Mouse (Mus musculus): ENCODE data around the gene Ak3. TPM values are rescaled to one million over a fixed set of nuclear protein-coding genes. Genes with fewer than 3 reads are reported as not detected.
"Not testable (repeated sequence)": the region's sequence is repeated elsewhere in the genome, so short reads cannot be mapped to it uniquely, and the experiment has no call there.

Gene Ak3
- polyA plus RNA-seq, 1 experiment from 2014 or later = 90.6 TPM

DNA sequence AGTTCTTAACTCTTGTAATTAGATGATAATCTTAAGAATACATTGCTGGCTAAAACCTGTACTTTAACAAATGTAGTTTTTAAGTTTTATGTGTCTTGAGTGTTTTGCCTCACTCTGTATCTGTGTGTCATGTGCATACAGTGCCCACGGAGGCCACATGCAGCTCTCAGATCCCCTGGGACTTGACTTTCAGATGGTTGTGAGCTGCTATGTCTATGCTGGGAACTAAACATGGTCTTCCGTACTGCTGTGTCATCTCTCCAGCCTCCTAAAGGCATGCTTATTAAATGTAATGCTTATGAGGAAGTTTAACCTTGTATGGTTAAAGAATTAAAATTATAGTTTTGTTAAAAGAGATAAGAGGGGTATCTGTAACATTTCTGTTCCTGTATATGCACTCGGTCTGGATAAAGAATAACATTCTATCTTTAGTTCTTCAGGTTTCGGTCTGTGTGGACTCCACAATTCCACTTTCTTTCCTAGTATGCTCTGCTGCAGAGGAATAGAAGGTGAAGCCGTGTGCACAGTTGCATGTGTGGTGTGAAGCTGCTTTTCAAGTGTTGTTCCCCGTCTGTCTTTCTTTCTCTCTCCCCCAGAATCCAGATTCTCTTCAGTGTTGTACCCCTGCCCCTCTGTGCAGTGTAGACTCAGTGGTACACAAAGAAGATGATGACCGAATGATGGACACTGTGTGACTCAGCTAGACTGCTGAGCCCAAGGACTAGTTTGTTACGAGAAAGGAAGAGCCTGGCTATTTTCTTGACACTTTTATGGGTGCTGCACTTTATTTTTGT is 32.2 kb downstream of the Ak3 start:
- peaks cover 27% of the 10 kb centered on the region; the same call in 1 of the 2 replicates for H3K36me3 ChIP-seq (ENCODE audit: control insufficient read depth, insufficient read depth, low read length)
- H3K4me3 ChIP-seq (ENCODE audit: low read depth, low read length) = no peak overlapping the region
- DNase-seq (ENCODE audit: low spot score) = no peak
- H3K4me2 ChIP-seq = no peak overlapping the region
- no peak overlapping the region for H3K9ac ChIP-seq (ENCODE audit: low read depth, low read length)
- 90% methylated on average over 8 of the region's 8 CpGs for WGBS
- H3K9me3 ChIP-seq (ENCODE audit: control insufficient read depth, low read length) = no peaks in the 10 kb centered on the region
- no peaks in the 10 kb centered on the region for H3K27me3 ChIP-seq (replicated peaks; ENCODE audit: control insufficient read depth, insufficient read depth, low read length)
- no peaks in the 10 kb centered on the region for H3K4me1 ChIP-seq (replicated peaks; ENCODE audit: control insufficient read depth, insufficient read depth, low read length)
- no peak overlapping the region for H3K27ac ChIP-seq (ENCODE audit: low read depth, low read length)
- no peak for ATAC-seq (replicated peaks; ENCODE audit: low FRiP score)

DNA sequence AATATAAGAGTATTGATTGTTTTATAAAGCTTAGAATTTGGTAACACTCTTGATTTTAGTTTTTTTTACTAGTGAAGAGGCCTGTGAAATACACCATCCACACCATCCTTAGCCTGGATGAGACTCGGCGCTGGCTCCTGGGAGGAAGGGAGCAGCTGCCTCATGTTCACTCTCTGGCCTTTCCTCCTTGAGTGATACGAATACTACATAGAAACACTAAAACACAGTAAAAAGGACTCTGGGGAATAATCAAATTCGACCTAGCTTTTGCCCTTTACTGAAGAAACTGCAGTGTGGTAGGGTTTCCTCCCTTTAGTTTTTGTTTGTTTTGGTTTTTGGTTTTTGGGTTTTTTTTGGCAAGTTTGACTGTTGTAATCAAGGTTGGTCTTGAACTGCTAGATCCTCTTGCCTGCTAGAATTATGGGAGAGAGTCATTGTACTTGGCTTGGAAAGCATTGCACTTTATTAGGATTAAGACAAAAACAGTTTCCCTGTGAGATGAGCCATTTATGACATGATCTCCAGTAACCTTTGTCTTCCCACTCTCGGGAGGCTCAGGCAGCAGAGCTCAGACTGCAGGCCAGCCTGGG is 33.2 kb downstream of the Ak3 start:
- no peaks in the 10 kb centered on the region for H3K4me1 ChIP-seq (replicated peaks; ENCODE audit: control insufficient read depth, insufficient read depth, low read length)
- DNase-seq (ENCODE audit: low spot score) (no peak), ATAC-seq (replicated peaks; ENCODE audit: low FRiP score) (no peak)
- H3K27ac ChIP-seq (ENCODE audit: low read depth, low read length) = no peak overlapping the region
- H3K9me3 ChIP-seq (ENCODE audit: control insufficient read depth, low read length) = no peaks in the 10 kb centered on the region
- H3K4me3 ChIP-seq (ENCODE audit: low read depth, low read length) = no peak overlapping the region
- no peak overlapping the region for H3K9ac ChIP-seq (ENCODE audit: low read depth, low read length)
- no peak overlapping the region for H3K4me2 ChIP-seq
- peaks cover 22% of the 10 kb centered on the region; the same call in 1 of the 2 replicates for H3K36me3 ChIP-seq (ENCODE audit: control insufficient read depth, insufficient read depth, low read length)
- no peaks in the 10 kb centered on the region for H3K27me3 ChIP-seq (replicated peaks; ENCODE audit: control insufficient read depth, insufficient read depth, low read length)
- 86% methylated on average over 5 of the region's 5 CpGs for WGBS

DNA sequence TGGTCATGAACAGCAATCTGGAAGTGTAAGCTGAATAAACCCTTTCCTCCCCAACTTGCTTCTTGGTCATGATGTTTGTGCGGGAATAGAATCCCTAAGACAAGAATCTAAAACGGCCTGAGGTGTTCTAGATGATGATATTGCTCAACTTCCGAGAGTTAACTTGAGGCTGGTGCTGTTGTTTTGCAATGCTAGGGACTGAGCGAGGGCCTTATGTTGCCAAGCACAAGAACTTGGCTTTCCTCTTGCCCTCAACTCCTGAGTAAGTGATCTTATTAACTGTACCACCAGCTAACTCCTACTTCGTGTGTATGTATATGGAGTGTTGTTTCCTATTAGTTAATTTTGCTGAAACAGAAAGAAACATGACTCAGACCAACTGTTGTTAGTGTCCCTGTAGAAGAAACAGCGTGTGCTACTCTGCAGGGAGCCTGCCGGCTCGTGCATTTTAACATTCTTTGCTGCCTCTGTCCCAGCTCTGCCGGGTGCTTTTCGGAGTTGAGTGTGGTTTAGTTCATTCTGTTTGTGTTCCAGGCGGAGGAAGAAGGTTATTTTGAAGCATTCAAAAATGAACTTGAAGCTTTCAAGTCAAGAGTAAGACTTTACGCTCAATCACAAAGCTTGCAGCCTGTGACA is 36.3 kb downstream of the Ak3 start:
- no peak overlapping the region for H3K27ac ChIP-seq (ENCODE audit: low read depth, low read length)
- no peaks in the 10 kb centered on the region for H3K27me3 ChIP-seq (replicated peaks; ENCODE audit: control insufficient read depth, insufficient read depth, low read length)
- 85% methylated on average over 12 of the region's 12 CpGs for WGBS
- DNase-seq (ENCODE audit: low spot score) (no peak), ATAC-seq (replicated peaks; ENCODE audit: low FRiP score) (no peak)
- no peak overlapping the region for H3K4me2 ChIP-seq
- no peaks in the 10 kb centered on the region for H3K9me3 ChIP-seq (ENCODE audit: control insufficient read depth, low read length)
- no peak overlapping the region for H3K4me3 ChIP-seq (ENCODE audit: low read depth, low read length)
- no peaks in the 10 kb centered on the region for H3K4me1 ChIP-seq (replicated peaks; ENCODE audit: control insufficient read depth, insufficient read depth, low read length)
- no peak overlapping the region for H3K9ac ChIP-seq (ENCODE audit: low read depth, low read length)
- peaks cover 28% of the 10 kb centered on the region for H3K36me3 ChIP-seq (ENCODE audit: control insufficient read depth, insufficient read depth, low read length)

DNA sequence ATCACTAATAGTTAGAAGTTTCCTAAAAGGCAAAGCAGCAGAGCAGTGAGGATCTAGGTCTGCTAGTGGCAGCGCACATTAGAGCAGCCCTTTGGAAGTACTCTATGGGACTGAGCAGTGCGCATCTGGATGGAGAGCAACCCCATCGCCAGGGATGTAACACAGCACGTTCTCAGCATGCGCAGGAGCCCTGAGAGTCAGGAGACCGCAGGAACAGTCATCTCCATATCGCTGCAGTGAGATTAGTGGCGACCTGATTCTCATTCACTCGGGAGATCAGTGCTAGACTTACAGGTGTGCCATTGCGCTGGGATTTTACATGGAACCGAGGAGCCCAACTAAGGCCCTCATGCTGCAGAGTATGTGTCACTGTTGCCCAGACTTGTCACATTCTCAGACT is 38.7 kb downstream of the Ak3 start:
- ATAC-seq (replicated peaks; ENCODE audit: low FRiP score) (no peak), DNase-seq (ENCODE audit: low spot score) (no peak)
- H3K4me3 ChIP-seq (ENCODE audit: low read depth, low read length) = no peak overlapping the region
- no peaks in the 10 kb centered on the region for H3K27me3 ChIP-seq (replicated peaks; ENCODE audit: control insufficient read depth, insufficient read depth, low read length)
- no peak overlapping the region for H3K4me2 ChIP-seq
- no peaks in the 10 kb centered on the region for H3K4me1 ChIP-seq (replicated peaks; ENCODE audit: control insufficient read depth, insufficient read depth, low read length)
- H3K27ac ChIP-seq (ENCODE audit: low read depth, low read length) = no peak overlapping the region
- peaks cover 22% of the 10 kb centered on the region for H3K36me3 ChIP-seq (ENCODE audit: control insufficient read depth, insufficient read depth, low read length)
- H3K9ac ChIP-seq (ENCODE audit: low read depth, low read length) = no peak overlapping the region
- WGBS = 92% methylated on average over 11 of the region's 11 CpGs
- no peaks in the 10 kb centered on the region for H3K9me3 ChIP-seq (ENCODE audit: control insufficient read depth, low read length)

DNA sequence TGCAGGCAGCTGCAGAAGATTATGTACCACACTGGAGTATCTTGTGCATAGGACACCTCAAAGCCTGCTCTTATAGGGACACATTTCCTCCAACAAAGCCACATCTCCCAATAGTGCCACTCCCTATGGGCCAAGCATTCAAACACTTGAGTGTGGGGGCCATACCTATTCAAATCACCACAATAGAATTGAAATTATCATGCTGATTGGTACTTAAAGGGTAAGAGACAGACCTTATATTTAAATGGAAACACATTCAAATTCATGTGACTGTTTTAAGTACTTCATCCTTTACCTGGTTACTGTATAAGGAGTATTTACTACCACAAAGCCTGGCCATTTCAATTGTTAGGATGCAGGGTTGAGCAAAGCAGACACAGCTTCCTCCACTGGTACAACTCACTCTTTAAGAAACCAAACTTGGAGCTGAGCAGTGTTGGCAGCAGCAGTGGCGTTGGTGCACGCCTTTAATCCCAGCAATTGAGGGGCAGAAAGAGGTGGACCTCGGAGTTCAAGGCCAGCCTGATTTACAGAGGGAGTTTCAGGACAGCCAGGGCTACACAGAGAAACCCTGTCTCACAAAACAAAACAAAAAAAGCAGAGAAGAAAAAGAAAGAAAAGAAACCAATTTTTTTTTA is 39.6 kb downstream of the Ak3 start:
- no peaks in the 10 kb centered on the region for H3K27me3 ChIP-seq (replicated peaks; ENCODE audit: control insufficient read depth, insufficient read depth, low read length)
- WGBS = 89% methylated on average over 3 of the region's 3 CpGs
- no peak overlapping the region for H3K4me2 ChIP-seq
- DNase-seq (ENCODE audit: low spot score) = no peak
- H3K36me3 ChIP-seq (ENCODE audit: control insufficient read depth, insufficient read depth, low read length) = peaks cover 18% of the 10 kb centered on the region
- no peak overlapping the region for H3K27ac ChIP-seq (ENCODE audit: low read depth, low read length)
- no peaks in the 10 kb centered on the region for H3K4me1 ChIP-seq (replicated peaks; ENCODE audit: control insufficient read depth, insufficient read depth, low read length)
- H3K9me3 ChIP-seq (ENCODE audit: control insufficient read depth, low read length) = no peaks in the 10 kb centered on the region
- ATAC-seq (replicated peaks; ENCODE audit: low FRiP score) = no peak
- no peak overlapping the region for H3K9ac ChIP-seq (ENCODE audit: low read depth, low read length)
- H3K4me3 ChIP-seq (ENCODE audit: low read depth, low read length) = no peak overlapping the region

DNA sequence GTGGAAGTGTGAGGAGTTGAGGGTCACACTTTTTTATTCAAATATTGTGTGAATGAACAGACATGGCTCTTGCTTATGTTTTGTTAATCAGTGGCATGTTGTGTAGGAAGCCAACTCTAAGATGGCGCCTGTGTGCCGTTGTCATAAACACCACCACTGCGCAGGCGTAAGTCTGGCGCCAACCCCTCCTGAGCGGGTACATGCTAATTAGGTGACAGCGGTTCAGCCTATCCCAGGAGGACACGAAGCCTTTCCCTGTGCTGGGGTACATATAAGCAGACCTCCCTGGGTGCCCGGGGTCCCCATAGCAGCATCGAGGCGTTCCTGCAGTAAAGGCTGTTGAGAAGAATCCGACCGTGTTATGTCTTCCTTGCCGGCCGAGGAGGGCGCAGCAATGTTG is 47.4 kb downstream of the Ak3 start:
- whole genome bisulfite sequencing = 96% methylated on average over 16 of the region's 16 CpGs
- not testable (repeated sequence) for DNase-seq (ENCODE audit: low spot score)

DNA sequence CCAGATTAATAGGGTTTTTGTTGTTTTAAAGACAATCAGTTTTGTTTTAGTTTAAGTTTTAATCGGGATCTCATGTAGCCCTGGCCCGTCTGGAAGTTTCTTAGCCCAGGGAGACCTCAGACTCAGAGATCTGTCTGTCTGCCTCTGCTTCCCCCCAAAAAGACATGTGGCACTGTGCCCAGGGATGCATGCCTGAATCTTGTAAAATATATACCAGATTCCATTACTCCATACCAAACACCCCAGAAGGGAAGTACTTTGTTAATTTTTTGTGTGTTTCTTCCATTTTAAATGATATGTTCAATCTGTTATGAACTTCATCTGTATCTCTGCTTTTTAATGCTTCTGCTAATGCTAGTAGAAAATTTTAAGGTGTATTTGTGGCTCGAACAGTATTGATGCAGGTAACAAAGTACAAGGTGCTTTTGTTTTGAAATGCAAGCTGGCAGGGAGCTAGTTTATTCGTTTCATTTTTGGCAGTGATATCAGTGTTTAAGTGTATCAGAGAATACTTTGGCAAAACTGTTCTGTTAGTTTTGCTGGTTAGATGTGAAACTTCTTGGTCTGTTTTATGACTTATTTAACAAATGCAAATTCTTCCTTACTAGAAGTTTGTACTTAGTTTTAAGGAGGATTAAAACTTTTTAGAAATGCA is 49.7 kb downstream of the Ak3 start:
- DNase-seq (ENCODE audit: low spot score) = no peak
- Histone ChIP-seq H3K4me1 (replicated peaks; ENCODE audit: control insufficient read depth, insufficient read depth, low read length) (no peaks in the 10 kb centered on the region), H3K4me3 (ENCODE audit: low read depth, low read length) (no peak overlapping the region)

More for the DNA sequence above, 47.4 kb downstream of the Ak3 start:
- H3K36me3 ChIP-seq (ENCODE audit: control insufficient read depth, insufficient read depth, low read length) = peaks cover 10% of the 10 kb centered on the region
- H3K27ac ChIP-seq (ENCODE audit: low read depth, low read length); H3K4me1 ChIP-seq (replicated peaks; ENCODE audit: control insufficient read depth, insufficient read depth, low read length); ATAC-seq (replicated peaks; ENCODE audit: low FRiP score); H3K27me3 ChIP-seq (replicated peaks; ENCODE audit: control insufficient read depth, insufficient read depth, low read length); H3K9me3 ChIP-seq (ENCODE audit: control insufficient read depth, low read length); H3K4me2 ChIP-seq; H3K4me3 ChIP-seq (ENCODE audit: low read depth, low read length); H3K9ac ChIP-seq (ENCODE audit: low read depth, low read length): not testable (repeated sequence)

DNA sequence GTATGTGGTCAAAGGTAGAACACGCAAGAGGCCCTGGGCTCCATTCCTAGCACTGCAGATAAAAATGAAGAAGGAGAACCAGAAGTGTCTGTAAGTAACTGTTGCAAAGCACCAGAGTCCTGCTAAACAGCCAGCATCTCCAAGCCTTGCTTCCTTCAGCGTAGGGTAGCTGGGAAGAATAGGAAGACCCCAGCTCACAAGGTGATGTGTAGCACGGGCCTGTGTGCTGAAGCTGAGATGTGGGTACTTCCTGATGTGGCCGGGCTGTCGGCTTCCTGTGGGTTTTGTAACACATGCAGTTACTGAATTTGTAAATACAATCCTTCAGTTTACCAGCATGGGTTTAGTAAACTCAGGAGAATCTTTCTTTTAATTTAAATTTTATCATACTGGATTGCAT is 52.4 kb downstream of the Ak3 start:
- no peaks in the 10 kb centered on the region for H3K27me3 ChIP-seq (replicated peaks; ENCODE audit: control insufficient read depth, insufficient read depth, low read length)
- WGBS = 69% methylated on average over 5 of the region's 5 CpGs
- H3K9ac ChIP-seq (ENCODE audit: low read depth, low read length) = no peak overlapping the region
- H3K36me3 ChIP-seq (ENCODE audit: control insufficient read depth, insufficient read depth, low read length) = peaks cover 17% of the 10 kb centered on the region
- no peak overlapping the region for H3K4me2 ChIP-seq
- H3K4me1 ChIP-seq (replicated peaks; ENCODE audit: control insufficient read depth, insufficient read depth, low read length) = peaks cover 9% of the 10 kb centered on the region
- DNase-seq (ENCODE audit: low spot score) (no peak), ATAC-seq (replicated peaks; ENCODE audit: low FRiP score) (no peak)
- no peaks in the 10 kb centered on the region for H3K9me3 ChIP-seq (ENCODE audit: control insufficient read depth, low read length)
- H3K27ac ChIP-seq (ENCODE audit: low read depth, low read length) = no peak overlapping the region
- no peak overlapping the region for H3K4me3 ChIP-seq (ENCODE audit: low read depth, low read length)

More for the DNA sequence above, 49.7 kb downstream of the Ak3 start:
- Histone ChIP-seq H3K4me2 (no peak overlapping the region), H3K27me3 (replicated peaks; ENCODE audit: control insufficient read depth, insufficient read depth, low read length) (no peaks in the 10 kb centered on the region), H3K36me3 (ENCODE audit: control insufficient read depth, insufficient read depth, low read length) (peaks cover 19% of the 10 kb centered on the region), H3K9ac (ENCODE audit: low read depth, low read length) (no peak overlapping the region), H3K9me3 (ENCODE audit: control insufficient read depth, low read length) (no peaks in the 10 kb centered on the region), H3K27ac (ENCODE audit: low read depth, low read length) (no peak overlapping the region)
- WGBS = 91% methylated on average over 4 of the region's 4 CpGs
- no peak for ATAC-seq (replicated peaks; ENCODE audit: low FRiP score)

Data from liver, embryonic 11.5 days (tissue).